Mouse (Mus musculus): ENCODE data around the gene Pxt1. TPM values are rescaled to one million over a fixed set of nuclear protein-coding genes. Genes with fewer than 3 reads are reported as not detected.
A peak's percentile ranks its signal among the peaks of the same experiment; 100 is the strongest.

Gene Pxt1
- polyA plus RNA-seq, 1 experiment: 0.14 TPM

DNA sequence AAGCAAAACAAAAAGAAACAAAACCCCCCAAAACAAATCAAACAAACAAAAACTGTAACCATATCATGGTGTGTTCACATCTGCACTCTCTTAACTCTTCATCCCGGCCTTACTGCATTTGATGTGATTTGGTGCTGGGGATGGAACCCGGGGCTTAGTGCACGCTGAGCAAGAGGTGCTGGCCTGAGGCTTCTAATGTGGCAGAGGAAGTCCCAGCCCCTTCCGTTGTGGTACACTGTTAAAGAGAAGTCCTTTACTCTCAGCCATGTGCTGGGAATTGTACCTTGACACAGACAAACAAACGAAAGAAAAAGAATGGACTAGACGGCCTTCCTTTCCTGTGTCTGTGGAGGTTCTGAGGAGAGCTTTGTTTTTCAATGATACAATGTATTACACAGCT is 21.5 kb downstream of the Pxt1 start:
- WGBS: 56% methylated on average over 6 of the region's 6 CpGs
- no peak for DNase-seq (ENCODE audit: low read depth, low spot score)

DNA sequence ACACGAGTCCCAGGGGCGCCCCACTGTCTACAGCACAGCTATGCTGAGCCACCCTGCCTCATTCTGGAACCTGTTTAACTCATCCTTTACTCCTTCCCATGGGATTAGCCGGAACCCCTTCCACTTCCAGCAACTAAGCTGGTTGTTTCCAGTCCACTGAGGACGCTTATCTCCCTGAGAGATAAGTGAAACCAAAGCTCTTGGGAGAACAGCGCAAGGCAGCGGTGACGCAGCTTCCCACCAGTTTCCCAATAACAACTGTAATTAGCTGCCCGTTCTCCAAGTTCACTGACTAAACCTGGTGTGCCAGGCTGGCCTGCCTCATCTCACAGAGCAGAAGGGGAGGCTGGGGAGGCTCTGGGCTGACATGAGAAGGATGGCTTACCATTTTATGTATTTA is 22.6 kb downstream of the Pxt1 start:
- DNase-seq (ENCODE audit: low read depth, low spot score): no peak
- 82% methylated on average over 8 of the region's 8 CpGs for WGBS

DNA sequence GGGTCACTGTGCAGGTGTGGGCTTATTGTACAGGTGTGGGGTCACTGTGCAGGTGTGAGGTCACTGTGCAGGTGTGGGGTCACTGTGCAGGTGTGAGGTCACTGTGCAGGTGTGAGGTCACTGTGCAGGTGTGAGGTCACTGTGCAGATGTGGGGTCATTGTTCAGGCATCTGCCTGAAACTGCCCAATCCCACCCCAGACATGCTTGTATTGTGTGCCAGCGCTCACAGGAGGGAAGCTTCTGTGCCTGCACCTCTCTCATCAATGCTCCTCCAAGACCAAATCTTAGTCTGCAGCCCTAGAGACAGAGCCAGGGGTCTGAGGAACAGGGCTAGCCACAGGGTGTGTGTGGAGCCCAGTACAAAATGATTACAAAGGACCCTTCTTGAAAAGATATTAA is 27.1 kb downstream of the Pxt1 start:
- 90% methylated on average over 1 of the region's 1 CpGs for WGBS
- DNase-seq (ENCODE audit: low read depth, low spot score): no peak

DNA sequence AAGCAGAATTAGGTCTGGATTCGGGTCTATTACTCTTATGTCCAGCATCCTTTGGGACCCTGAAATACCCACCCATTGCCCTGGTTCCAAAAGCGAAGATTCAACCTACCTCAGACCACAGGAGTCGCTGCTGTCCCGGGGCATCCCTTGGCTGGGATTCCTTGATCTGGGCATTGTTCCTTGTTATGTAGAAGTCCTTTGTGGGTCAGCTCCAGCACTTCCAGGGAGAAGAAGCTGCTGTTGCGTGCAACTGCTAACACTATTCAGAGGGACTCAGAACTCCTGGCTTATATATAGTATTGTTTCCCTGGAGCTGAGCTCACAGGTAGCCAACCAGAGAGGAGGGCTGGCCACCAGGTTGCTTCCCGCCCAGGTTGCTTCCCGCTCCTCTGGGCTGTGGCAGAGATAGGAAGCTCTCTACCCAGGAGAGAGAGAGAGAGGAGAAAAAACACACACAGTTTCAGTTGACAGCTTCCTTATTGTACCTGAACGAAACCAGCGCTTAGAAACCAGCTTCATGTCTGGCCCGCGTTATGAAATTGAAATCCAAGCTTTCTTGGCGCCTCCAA is 28.5 kb downstream of the Pxt1 start, which contains the start of gene 4930539E08Rik:
Gene 4930539E08Rik, minus strand, starts transcription at position 265 of the 569 bp plus-strand sequence.
- no peak for DNase-seq (ENCODE audit: low read depth, low spot score)
- 39% methylated on average over 12 of the region's 12 CpGs for WGBS

DNA sequence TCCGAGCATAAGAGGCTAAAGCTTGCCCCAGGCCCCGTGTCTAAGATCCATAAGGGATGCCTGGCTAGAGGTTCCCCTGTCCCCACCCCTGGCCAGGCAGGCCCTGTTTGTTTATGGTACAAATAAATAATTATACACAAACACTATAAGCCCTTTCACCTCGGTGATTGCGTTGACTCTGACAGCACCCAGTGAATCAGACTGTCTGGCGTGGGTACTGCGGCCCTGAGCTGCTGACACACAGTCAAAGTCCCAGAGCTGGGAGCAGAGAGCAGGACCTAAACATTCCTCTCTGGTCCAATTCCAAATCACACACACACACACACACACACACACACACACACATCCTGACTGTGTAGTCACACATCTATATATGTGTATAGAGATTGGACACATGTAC is 29.7 kb downstream of the Pxt1 start:
- DNase-seq (ENCODE audit: low read depth, low spot score): no peak
- 31% methylated on average over 6 of the region's 6 CpGs for WGBS

DNA sequence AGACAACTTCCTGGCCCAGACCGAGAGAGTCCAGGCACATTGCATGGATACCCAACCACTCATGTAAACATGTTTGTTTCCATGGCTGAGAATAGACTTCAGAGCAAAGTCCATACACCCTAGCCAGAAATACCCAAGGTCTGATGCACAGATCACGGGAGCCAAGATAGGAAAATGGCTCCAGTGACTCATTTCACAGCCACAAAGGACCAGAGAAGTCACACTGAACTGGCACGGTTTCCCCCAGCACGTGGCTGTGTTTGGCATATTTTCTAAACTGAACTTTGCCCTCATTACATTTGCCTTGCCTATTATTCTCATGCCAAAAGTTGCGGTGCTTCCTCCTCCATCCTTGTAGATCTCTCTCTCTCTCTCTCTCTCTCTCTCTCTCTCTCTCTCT is 30.4 kb downstream of the Pxt1 start:
- peak; percentile 92 for DNase-seq (ENCODE audit: low read depth, low spot score)
- 12% methylated on average over 5 of the region's 5 CpGs for WGBS

DNA sequence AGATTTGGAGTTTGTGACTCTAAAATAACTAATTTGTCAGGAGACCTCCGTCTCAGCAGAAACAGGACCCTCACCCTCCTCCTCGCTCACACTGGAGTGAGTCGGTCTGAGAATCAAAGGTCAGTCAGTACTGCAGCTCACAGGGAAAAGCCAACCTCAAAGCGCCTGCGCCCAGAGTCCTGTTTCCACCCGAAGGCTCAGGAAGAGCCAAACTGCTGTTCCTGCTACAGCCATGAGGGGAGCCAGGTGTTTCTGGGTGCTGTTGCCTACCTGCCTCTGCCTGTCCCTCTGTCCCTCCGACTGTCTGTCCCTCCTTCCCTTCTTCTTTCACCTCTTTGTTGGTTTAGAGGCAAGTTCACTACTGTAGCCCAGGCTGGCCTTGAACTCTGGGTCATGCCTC is 33.5 kb downstream of the Pxt1 start:
- DNase-seq (ENCODE audit: low read depth, low spot score): no peak

DNA sequence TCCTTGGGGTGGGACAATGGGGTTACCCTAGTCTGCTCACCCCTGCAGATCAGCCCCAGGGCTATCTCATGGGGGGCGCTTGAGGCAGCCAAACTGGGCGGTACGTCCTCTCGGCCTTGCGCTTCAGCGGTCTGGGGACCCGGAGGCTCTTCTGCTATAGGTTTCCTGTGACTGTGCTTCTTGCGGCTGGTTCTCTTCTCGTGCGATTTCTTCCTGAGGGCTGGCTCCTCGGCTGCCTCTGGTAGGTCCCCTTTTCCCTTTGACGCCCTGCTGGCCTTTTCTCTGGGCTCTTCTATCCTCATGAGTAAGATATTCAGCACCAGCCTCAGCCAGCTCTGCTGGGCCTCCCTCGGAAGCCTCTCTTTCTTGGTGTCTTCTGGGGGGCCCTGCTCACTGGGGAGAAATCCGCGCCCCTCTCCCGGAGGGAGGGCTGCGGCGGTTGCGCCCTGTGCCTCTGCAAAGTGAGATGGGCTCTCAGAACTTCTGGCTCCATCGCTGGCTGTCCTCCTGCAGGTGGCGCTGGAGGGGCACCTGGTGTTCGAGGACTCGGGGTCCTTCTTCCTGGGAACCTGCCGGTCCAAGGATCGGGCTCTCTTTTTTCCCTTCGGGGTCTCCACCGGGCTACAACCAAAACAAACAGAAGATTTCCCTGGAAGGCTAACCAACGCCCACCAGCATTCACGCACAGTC is 34.2 kb downstream of the Pxt1 start:
- DNase-seq (ENCODE audit: low read depth, low spot score): no peak
- WGBS: 32% methylated on average over 29 of the region's 29 CpGs

More for the DNA sequence above, 33.5 kb downstream of the Pxt1 start:
- WGBS: 43% methylated on average over 7 of the region's 7 CpGs

DNA sequence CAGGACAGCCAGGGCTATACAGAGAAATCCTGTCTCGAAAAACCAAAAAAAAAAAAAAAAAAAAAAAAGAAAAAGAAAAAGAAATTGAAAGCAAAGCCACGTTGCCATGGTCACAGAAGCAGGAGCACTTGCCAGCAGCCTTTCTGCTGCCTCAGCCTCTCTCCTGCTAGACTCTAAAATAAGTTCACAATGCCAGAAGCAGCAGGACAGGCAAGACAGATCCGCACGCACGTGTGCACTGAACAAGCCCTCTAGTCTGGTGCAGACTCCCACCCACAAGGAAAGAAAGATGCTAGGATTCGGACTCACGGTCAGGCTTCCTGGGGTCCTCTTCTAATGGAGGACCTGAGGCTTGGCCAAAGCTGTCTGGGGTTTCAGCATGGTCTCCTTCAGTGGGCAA is 35.7 kb downstream of the Pxt1 start:
- DNase-seq (ENCODE audit: low read depth, low spot score): no peak
- WGBS: 64% methylated on average over 7 of the region's 7 CpGs

DNA sequence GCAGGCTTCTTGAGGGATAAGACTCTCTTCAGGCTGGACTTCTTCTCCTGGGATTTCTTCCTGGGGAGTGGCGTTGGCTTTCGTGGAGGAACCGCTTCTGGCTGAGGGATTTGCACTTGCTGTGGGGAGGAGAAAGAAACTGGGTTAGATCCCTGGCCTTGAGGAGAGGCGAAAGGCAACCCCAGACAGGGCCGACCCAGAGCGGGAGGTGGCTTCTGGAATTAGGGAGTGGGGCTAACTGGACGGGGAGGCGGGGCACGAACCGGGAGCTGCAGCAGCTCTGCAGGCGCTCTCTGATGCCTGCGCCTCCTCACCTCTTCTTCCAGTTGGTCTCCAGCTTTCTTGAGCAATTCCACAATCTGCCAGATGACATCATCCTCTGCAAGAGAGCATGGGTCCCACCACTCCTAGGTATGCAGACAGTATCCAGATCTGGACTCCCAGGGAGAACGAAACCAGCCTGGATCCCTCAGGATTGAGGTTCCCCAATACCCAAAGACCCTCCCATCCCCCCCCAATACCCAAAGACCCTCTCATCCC is 38.2 kb downstream of the Pxt1 start:
- 83% methylated on average over 13 of the region's 13 CpGs for WGBS
- DNase-seq (ENCODE audit: low read depth, low spot score): no peak

DNA sequence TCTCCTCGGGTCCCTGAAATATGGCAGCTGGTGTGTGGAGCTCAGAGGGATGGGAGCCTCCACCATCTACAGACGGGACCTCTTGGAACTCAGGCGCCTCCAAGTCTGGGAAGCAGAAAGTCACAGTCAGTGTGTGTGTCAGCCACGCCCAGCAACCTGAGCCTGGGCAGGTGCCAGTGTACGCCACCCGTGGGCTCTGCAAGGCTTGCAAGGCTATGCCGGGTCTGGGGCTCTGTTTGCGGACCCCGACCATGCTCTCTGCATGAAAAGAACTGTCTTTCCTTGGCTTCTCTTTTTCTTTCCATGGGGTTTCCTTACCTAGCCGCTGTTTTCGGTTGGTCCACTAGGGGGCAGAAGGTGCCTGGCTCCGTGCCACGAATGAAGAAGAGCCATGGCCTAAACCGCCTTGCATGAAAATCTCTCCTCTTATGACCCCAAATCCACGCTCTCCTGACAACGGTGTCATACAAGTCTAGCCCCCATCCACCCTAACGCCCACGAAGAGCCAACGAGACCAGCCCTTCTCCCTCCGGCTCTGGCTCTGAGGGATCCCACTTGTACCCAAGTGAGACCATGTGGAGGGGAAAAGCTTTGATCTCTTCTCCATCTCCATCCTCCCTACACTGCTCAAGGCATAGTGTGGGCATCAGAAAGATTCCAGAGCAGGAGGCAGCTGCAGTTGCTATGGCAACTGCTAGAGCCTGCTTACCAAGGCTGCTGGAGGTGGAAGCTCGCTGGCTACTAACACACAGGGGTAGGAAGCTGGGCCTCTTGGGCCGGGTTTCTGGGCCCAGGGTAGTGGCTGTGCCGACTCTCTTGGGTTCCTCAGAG is 38.9 kb downstream of the Pxt1 start:
- WGBS: 34% methylated on average over 23 of the region's 23 CpGs
- DNase-seq (ENCODE audit: low read depth, low spot score): no peak

DNA sequence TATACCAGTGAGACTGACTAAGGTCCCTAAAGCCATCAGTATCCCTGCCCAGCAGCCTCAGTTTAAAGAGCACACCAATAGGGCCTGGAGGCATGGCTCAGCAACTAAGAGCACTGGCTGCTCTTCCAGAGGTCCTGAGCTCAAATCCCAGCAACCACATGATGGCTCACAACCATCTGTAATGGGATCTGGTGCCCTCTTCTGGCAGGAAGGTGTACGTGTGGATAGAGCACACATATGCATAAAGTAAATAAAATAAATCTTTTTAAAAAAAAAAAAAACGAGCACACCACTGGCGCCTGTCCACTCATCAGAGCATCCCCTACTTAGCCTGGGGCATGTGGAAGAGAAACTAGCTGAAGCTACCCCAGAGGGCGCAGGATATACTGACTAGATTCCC is 42.1 kb downstream of the Pxt1 start:
- no peak for DNase-seq (ENCODE audit: low read depth, low spot score)
- 67% methylated on average over 4 of the region's 4 CpGs for WGBS

DNA sequence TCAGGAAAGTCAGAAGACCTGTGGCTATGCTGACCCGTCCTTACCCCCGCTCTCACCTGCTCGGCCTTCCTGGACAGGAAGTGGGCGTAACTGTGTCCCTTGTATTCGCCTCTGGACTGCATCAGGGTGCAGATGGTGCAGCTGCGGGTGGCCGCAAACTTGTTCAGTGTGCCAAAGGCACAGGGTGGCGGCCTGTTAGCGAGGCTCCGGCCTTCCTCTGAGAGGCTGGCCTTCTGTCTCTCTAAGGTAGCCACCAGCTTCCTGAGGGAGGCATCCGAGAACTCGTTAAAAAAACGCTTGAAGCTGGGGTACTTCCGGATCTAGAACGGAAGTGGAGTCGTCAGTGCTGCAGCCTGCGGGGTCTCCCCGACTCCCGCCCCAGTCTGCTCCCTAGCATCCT is 44.2 kb downstream of the Pxt1 start:
- DNase-seq (ENCODE audit: low read depth, low spot score): no peak
- WGBS: 66% methylated on average over 19 of the region's 19 CpGs

DNA sequence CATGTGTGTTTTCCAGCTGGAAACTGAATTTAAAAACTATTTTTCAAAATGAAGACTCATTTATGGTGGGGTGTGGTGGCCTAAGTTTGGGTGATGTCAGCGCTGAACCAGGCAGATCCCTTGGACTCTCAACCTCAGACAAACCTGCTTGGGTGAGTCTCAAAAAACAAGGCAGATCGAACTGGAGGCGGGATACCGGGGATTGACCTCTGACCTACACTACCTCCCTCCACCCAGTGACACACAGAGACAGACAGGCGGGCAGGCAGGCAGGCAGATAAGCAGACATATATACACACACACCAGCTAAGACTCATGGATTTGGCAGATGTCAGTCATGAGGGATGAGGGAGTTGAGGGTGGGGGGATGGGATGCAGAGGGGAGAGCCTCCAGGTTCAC is 45.4 kb downstream of the Pxt1 start:
- DNase-seq (ENCODE audit: low read depth, low spot score): no peak
- 70% methylated on average over 5 of the region's 5 CpGs for WGBS

DNA sequence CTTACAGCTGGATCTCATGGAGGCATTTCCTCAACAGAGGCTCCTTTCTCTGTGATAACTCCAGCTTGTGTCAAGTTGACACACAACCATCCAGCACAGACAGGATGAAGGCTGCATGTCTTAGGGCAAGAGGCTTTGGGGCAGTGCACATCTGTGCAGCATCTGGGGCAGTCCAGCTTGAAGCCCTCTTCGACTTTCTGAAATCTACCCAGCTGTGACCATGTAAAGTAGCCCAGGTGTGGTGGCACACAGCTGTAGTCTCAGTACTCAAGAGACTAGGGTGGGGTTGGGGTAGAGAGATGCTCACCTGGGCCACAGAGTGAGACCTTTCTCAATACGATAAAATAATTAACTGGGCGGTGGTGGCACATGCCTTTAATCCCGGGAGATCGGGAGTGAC is 45.8 kb downstream of the Pxt1 start:
- no peak for DNase-seq (ENCODE audit: low read depth, low spot score)
- 85% methylated on average over 5 of the region's 5 CpGs for WGBS

DNA sequence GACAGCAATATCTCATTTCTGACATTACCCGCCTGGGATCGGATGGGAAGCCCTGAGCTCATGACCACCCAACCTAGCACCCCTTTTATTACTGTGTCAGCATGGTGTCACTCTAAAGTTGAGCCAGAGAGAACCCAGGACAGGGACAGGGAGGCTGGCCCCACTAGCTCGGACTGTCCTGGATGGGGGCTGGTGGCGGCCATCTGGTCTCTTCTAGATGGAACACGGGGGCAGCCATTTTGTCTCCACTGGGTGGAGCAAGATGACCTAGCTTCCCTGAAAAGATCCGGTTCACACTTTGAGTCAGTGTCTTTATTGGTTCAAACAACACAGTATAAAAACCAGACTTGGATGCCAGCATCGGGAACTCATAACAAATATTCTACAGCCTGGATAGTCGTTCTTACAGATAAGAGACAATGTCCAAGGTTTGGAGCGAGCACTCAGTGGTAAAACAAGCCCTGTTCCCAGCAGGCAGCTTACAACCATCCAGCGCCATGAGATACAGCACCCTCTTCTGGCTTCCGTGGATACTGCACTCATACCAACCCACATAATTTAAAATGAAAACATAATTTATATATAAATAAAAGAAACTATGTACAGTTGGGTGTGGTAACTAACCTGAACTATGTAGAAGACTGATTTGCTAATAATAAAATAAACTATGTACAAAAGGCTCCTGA is 47.4 kb downstream of the Pxt1 start:
- WGBS: 88% methylated on average over 11 of the region's 11 CpGs
- no peak for DNase-seq (ENCODE audit: low read depth, low spot score)

DNA sequence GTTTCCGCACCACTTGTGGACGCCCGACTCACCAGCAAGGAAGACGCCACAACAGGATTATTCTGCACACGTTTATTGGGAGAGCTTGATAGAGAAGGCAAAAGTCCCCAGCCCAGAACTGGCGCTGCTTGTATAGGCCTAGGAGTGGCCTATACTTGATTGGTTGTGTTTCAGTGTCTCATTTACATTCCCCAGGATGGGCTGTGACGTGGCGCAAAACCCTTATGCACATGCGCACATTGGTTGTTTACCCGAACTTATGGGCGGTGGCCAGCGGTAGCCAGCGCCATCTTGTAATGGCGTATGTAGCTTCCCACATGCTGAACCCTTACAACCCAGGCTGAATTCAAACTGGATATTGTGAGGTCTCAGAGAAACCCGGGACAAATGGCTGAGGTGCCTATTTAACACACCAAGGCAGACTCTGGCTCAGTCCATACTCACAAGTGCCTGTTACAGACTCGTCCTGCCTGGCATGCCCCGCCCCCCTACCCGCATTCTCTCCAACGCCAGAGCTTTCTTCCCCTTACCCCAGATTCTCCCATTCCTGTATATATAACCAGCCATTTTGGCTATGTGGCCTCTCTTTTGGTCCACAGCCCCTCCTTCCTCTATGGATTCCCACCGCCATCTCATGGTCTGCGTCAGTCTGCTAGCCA is 48.3 kb downstream of the Pxt1 start:
- DNase-seq (ENCODE audit: low read depth, low spot score): no peak
- 97% methylated on average over 21 of the region's 21 CpGs for WGBS

DNA sequence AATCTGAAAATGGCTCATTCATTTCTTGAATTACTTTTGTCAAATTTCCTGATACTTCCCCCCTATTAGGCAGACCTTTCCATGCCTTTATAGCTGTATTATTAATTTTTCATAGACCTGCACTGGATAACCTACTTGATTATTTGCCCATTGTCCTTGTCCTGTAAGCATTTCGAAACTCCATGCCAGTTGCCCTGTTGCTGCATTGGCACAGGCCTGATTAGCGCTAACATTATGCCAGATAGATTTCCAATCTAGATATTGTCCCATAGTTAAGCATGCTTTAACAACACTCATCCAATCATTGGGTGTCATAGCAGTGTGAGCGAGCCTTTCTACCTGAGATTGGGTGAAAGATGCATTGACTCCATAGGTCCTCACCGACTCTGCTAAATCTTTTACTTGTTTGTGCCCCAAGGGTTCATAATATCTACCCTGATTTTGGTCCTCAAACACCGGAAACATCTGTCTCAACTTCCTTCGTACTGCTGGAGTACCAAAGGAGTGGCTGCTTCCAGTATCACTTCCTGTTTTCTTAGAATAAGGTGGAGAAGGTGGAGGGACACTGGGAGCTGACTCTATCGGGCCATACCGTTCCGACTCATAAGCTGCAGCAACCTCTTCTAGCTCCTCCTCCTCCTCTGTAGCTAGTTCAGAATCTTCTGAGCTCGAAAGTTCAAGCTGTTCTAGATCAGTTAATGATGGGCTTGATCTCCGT is 49.4 kb downstream of the Pxt1 start:
- no peak for DNase-seq (ENCODE audit: low read depth, low spot score)
- 76% methylated on average over 11 of the region's 11 CpGs for WGBS

DNA sequence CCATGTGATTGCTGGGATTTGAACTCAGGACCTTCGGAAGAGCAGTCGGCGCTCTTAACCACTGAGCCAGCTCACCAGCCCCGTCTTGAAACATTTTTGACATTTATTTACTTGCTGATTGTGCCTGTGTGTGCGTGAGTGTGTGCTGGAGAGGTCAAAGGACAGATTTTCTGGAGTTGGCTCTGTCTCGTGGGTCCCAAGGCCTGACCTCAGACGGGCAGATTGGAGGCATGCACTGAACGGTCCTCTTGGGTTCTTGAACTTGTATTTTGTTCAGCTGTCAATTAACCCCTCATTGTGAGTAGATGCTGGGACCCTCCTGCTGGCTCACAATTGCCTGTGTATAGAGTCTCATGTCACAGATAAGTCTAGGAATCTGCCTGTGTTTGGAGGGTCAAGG is 57.4 kb downstream of the Pxt1 start:
- no peak for DNase-seq (ENCODE audit: low read depth, low spot score)
- 79% methylated on average over 8 of the region's 8 CpGs for WGBS
